Mouse (Mus musculus) kidney, adult 2 months (tissue): ENCODE results near the gene BC030499.

Experiments
- CTCF ChIP-seq: fragments of 200-500 bp; conservative IDR thresholded peaks from 2 replicates; pipeline ENCODE4 v1.5.1; 2011; ENCODE audit warnings: low read depth, mild to moderate bottlenecking, control low read depth, low read length, moderate library complexity, mixed read lengths; ENCODE audit not compliant: insufficient read depth, insufficient read length
- POLR2A ChIP-seq: fragments of 200-500 bp; IDR thresholded peaks from one replicate; pipeline ENCODE4 v1.6.1; 2011; ENCODE audit warnings: low read depth, low read length, control low read depth

DNA sequence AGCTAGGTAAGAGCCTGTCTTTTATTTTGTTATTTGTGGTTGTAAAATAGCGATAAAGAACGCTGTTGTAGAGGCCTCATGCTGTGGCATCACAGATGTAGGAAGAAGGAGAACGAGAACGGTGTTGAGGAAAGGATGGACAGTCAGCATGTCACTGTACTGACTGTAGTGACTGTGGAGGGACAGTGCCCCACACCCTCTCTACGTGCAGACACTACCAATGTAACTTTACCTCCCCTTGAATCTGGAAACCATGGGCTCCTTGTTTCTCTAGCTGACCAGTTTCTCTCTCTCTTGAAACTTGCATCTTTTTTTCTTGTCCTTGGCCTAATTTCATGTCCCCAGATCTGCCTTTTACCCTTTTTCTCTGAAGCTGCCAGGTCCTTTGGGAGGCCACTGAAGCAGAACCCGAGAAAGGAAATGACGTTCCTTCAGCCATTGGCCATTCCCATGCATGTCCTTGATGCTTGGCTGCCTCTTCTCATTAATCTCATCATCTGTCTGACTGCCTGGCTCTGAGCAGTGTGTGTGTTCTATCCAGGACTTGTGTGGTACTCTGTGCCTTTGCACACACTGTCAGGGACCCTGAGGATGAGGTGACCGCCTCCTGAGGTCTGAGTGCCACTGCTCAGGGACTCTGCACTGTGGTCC, 20.3 kb downstream of the BC030499 start:
- no peak for TF ChIP-seq CTCF
- no peak for TF ChIP-seq POLR2A
